Mouse (Mus musculus) bone marrow, adult 2 months (tissue): ENCODE measurements around the gene C530025M09Rik.

Experiments used
- CTCF ChIP-seq: fragments of 200-500 bp; IDR thresholded peaks from 2 replicates; pipeline ENCODE4 v1.5.1; 2011; ENCODE audit warnings: low read length, control low read depth; ENCODE audit not compliant: control insufficient read depth, insufficient read depth
- POLR2A ChIP-seq: fragments of 200-500 bp; IDR thresholded peaks from 2 replicates; pipeline ENCODE4 v1.6.1; 2011; ENCODE audit warnings: low read depth, mild to moderate bottlenecking, control low read depth, low read length, borderline replicate concordance; ENCODE audit not compliant: control insufficient read depth

DNA sequence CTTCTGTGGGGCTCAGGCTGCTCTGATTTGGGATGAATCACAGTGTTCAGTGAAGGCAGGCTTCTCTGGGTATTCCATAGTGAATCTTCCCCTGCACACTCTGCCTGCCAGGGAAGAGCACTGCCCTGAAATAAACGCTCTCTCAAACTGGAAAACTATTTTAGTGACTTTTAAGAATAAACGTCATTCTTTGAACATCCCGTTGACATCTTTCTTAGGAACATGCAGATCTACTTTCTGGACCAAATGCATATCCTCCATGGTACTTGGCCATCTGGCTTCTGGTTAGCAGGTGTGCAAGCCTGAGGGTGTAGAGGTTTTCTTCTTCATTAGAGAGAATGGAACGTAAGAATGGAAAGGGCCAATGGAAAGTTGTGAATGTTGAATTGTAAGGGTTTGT lies 41.5 kb upstream of the C530025M09Rik start:
- TF ChIP-seq POLR2A (no peak), CTCF (no peak)
